Mouse (Mus musculus) right cerebral cortex, postnatal 4 days (tissue): ENCODE measurements at regions not wholly inside any gene's neighbourhood (a gene's known extent, or its start where the extent isn't known, plus 50 kb on each side); places are given as distances from the start of the nearest gene placed in this dataset.
A peak's percentile ranks its signal among the peaks of the same experiment; 100 is the strongest.

Source experiments
- DNase-seq: peaks from one replicate; pipeline ENCODE4 v3.0.0-alpha.2; 2022

GRCm38 (mm10) chr13:117334125-117334524, 113.2 kb upstream of the Gm17509 start:
- no peak for DNase-seq

- no peak for DNase-seq
These were observed 113.7 kb upstream of the Gm17509 start for GRCm38 (mm10) chr13:117334539-117334938.

GRCm38 (mm10) chr13:117381086-117381595, 160.3 kb upstream of the Gm17509 start:
- no peak for DNase-seq

GRCm38 (mm10) chr13:117383480-117384137, 162.7 kb upstream of the Gm17509 start:
- DNase-seq, result no peak

- no peak for DNase-seq
These were observed 169.4 kb upstream of the Gm17509 start for GRCm38 (mm10) chr13:117390287-117390686.

GRCm38 (mm10) chr13:117393488-117393887, 172.6 kb upstream of the Gm17509 start:
- no peak for DNase-seq

GRCm38 (mm10) chr13:117401245-117401644, 180.4 kb upstream of the Gm17509 start:
- DNase-seq, result no peak

- DNase-seq, result no peak
These were observed 189.1 kb upstream of the Gm17509 start for GRCm38 (mm10) chr13:117409940-117410339.

GRCm38 (mm10) chr13:117413616-117414015, 188.5 kb upstream of the Hcn1 start:
- no peak for DNase-seq

- DNase-seq, result no peak
These were observed 178.6 kb upstream of the Hcn1 start for GRCm38 (mm10) chr13:117423558-117423957.

- no peak for DNase-seq
These were observed 177.1 kb upstream of the Hcn1 start for GRCm38 (mm10) chr13:117425015-117425414.

- DNase-seq, result no peak
These were observed 134.7 kb upstream of the Hcn1 start for GRCm38 (mm10) chr13:117467407-117467806.

- DNase-seq, result no peak
These were observed 129.4 kb upstream of the Hcn1 start for GRCm38 (mm10) chr13:117472726-117473125.

- no peak for DNase-seq
These were observed 119.5 kb upstream of the Hcn1 start for GRCm38 (mm10) chr13:117482624-117483023.

- no peak for DNase-seq
These were observed 93.4 kb upstream of the Hcn1 start for GRCm38 (mm10) chr13:117508746-117509145.

- peak; percentile 73 for DNase-seq
These were observed 52.0 kb upstream of the Hcn1 start for GRCm38 (mm10) chr13:117550108-117550507.
